Mouse (Mus musculus) liver, postnatal 0 days (tissue): Measurements from ENCODE around the gene Dclk1. TPM values are rescaled to one million over a fixed set of nuclear protein-coding genes. Genes with fewer than 3 reads are reported as not detected.

Experiments
- ATAC-seq: fragments of 200-750 bp; cut with Nextera tagmentation; 2 replicates; pipeline ENCODE4 v1.8.0; 2017; ENCODE audit warnings: mild to moderate bottlenecking, moderate library complexity
- DNase-seq: peaks from one replicate; pipeline ENCODE4 v3.0.0-alpha.2; 2016
- H3K27ac ChIP-seq: fragments of 300-500 bp; sonication (generic); 2 replicates; pipeline ENCODE4 v1.5.1; 2014; ENCODE audit warnings: antibody characterized with exemption, moderate library complexity, mild to moderate bottlenecking, low read depth
- H3K27me3 ChIP-seq: fragments of 300-500 bp; sonication (generic); 2 replicates; pipeline ENCODE4 v1.6.1; 2014; ENCODE audit warnings: low read length, control low read depth, mixed read lengths; ENCODE audit not compliant: insufficient read depth
- H3K36me3 ChIP-seq: fragments of 300-500 bp; sonication (generic); replicated peaks from 2 replicates; pipeline ENCODE4 v1.6.1; 2014; ENCODE audit warnings: mild to moderate bottlenecking, control low read depth, low read length, moderate library complexity, mixed read lengths; ENCODE audit not compliant: insufficient read depth
- H3K4me1 ChIP-seq: fragments of 300-500 bp; sonication (generic); 2 replicates; pipeline ENCODE4 v1.6.1; 2014; ENCODE audit warnings: antibody characterized with exemption, mild to moderate bottlenecking, control low read depth; ENCODE audit not compliant: insufficient read depth
- H3K4me2 ChIP-seq: fragments of 300-500 bp; sonication (generic); 2 replicates; pipeline ENCODE4 v1.6.1; 2014; ENCODE audit warnings: low read depth, mild to moderate bottlenecking, low read length, moderate library complexity, mixed read lengths
- H3K4me3 ChIP-seq: fragments of 300-500 bp; sonication (generic); 2 replicates; pipeline ENCODE4 v1.5.1; 2014; ENCODE audit warnings: low read depth, low read length
- H3K9ac ChIP-seq: fragments of 300-500 bp; sonication (generic); replicated peaks from 2 replicates; pipeline ENCODE4 v1.6.1; 2014; ENCODE audit warnings: mild to moderate bottlenecking, moderate library complexity
- H3K9me3 ChIP-seq: fragments of 300-500 bp; sonication (generic); 2 replicates; pipeline ENCODE4 v1.6.1; 2016; ENCODE audit warnings: mild to moderate bottlenecking, control low read depth, low read length, mixed read lengths
- CTCF ChIP-seq: sonication (generic); IDR thresholded peaks from 2 replicates; pipeline ENCODE4 v1.5.1; 2016; ENCODE audit warnings: antibody characterized with exemption, low read depth
- EP300 ChIP-seq: IDR thresholded peaks from 2 replicates; pipeline ENCODE4 v1.6.1; 2016; ENCODE audit warnings: antibody characterized with exemption, low read depth, mild to moderate bottlenecking
- WGBS: fragments of 180-500 bp; shearing (Covaris S2); extraction: QIAGEN DNeasy Blood & Tissue Kit; methylation state at CpG from one replicate; pipeline ENCODE4 v1.1.7; 2014; ENCODE audit not compliant: insufficient replicate concordance; 5-methylcytosine and 5-hydroxymethylcytosine counted together
- polyA plus RNA-seq: library from polyadenylated mRNA; unstranded; fragments of >200 nt; fragmentation: Nextera tagmentation; extraction: Ambion mirVana; gene quantifications from 2 replicates; pipeline ENCODE4 v1.2.1, GENCODE M21; 2015

Dclk1 gene
- polyA plus RNA-seq, 1 experiment from 2014 or later, result 0.11 TPM

DNA sequence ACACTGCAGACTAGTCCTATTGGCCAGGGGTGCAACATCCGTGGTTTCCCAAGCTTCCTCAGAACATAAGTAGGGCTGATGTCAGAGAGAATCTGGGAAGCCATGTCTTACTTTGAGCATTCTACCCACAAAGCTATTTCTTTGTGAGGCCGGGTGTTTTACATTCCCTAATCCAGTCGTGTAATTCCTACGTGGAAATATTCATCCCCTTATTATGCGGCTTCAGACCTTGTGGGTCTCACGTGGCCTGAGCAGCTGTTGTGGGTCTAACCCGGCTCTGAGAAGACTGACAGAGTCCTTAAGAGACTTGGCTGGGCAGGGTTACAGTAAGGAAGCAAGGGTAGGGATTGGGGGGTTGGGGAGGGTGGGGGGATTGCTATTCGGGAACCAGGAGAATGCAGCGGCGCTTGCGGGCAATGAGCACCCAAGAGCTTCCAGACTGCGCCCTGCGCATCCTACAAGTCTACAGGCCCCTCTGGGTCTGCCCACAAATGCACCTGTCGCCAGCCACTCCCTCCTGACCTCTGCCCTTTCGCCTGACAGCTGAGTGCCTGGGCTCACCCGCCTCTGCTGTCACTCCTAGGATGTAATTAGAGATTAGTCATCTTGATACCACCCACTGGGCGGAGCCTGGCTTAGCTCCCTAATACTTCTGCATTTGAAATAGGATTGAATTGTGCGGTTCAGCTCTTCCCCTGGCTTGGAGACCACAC is 15.5 kb upstream of the Dclk1 start:
- H3K9me3 ChIP-seq, result no peaks in the 10 kb centered on the region
- H3K4me3 ChIP-seq, result no peak overlapping the region
- TF ChIP-seq CTCF (no peak), EP300 (no peak)
- no peaks in the 10 kb centered on the region for H3K4me1 ChIP-seq
- no peaks in the 10 kb centered on the region for H3K36me3 ChIP-seq
- no peaks in the 10 kb centered on the region for H3K27me3 ChIP-seq
- DNase-seq (peak; percentile 19), ATAC-seq (no peak)
- 34% methylated on average over 18 of the region's 18 CpGs for WGBS
- H3K9ac ChIP-seq, result no peak overlapping the region
- H3K4me2 ChIP-seq, result no peak overlapping the region
- H3K27ac ChIP-seq, result no peak overlapping the region

DNA sequence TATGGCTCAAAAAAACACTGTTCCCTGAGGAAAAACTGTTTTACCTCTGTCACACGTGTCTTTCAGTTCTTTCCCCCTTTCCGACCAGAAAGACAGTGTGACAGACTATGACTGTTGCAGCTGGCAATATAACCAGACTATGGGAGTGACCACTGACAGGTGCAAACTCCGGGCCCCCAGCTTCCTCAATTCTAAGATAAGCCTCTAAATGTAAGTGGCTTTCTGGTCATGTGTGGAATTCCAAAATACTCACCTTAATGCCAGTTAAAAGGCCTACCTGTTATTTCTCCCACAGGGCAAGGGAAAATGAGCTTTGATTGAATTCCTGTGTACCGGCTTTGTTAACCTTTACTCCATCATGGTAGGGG is 15.0 kb upstream of the Dclk1 start:
- 16% methylated on average over 4 of the region's 4 CpGs for WGBS
- ATAC-seq, result no peak
- H3K4me2 ChIP-seq, result no peak overlapping the region

GRCm38 (mm10) chr3:55242422-55243055 is 375 bp downstream of the Dclk1 start:
- DNase-seq, result no peak
- Histone ChIP-seq H3K36me3 (no peaks in the 10 kb centered on the region), H3K27ac (no peak overlapping the region), H3K4me1 (no peaks in the 10 kb centered on the region), H3K9me3 (no peaks in the 10 kb centered on the region), H3K4me3 (no peak overlapping the region), H3K4me2 (peak overlapping the region; percentile 35; the same call in 1 of the 2 replicates), H3K9ac (no peak overlapping the region), H3K27me3 (peaks cover 22% of the 10 kb centered on the region)
- WGBS, result 1% methylated on average over 43 of the region's 45 CpGs
- no peak for ATAC-seq
- TF ChIP-seq EP300 (no peak), CTCF (no peak)

More for the DNA sequence above, 15.0 kb upstream of the Dclk1 start:
- no peaks in the 10 kb centered on the region for H3K36me3 ChIP-seq
- no peaks in the 10 kb centered on the region for H3K9me3 ChIP-seq
- H3K4me1 ChIP-seq, result no peaks in the 10 kb centered on the region
- H3K27ac ChIP-seq, result no peak overlapping the region
- no peak overlapping the region for H3K4me3 ChIP-seq
- H3K9ac ChIP-seq, result no peak overlapping the region
- no peak for DNase-seq
- TF ChIP-seq CTCF (no peak), EP300 (no peak)
- no peaks in the 10 kb centered on the region for H3K27me3 ChIP-seq

- Histone ChIP-seq H3K9me3 (no peaks in the 10 kb centered on the region), H3K4me2 (0 out of 2 replicates have a peak overlapping the region, but pooled peaks have one; percentile 35), H3K4me3 (no peak overlapping the region), H3K36me3 (no peaks in the 10 kb centered on the region), H3K9ac (no peak overlapping the region), H3K27ac (no peak overlapping the region), H3K27me3 (peaks cover 22% of the 10 kb centered on the region), H3K4me1 (no peaks in the 10 kb centered on the region)
- TF ChIP-seq EP300 (no peak), CTCF (no peak)
- ATAC-seq (no peak), DNase-seq (no peak)
- 7% methylated on average over 8 of the region's 8 CpGs for WGBS
Measured at GRCm38 (mm10) chr3:55243056-55243471, 900 bp downstream of the Dclk1 start.

DNA sequence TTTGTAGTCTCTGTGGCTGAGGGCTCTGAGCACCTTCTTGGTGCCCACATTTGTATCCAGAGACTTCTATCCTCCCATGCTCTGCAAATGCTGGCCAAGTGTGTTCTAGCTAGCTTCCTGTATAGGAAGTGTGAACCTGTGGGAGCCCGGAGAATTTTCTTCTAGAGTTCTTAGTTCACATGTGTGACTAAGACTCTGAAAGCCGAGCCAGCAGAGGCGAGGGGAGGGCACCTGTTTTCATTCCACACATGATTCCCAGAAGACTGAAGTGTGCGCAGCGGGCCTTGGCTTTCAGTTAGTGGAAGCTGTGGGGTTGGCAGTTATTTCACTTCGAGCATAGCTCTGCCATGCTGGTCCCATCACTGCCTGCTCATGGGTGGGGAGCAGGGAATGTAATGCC is 1.9 kb downstream of the Dclk1 start:
- no peaks in the 10 kb centered on the region for H3K36me3 ChIP-seq
- H3K9me3 ChIP-seq, result no peaks in the 10 kb centered on the region
- WGBS, result 73% methylated on average over 6 of the region's 6 CpGs
- TF ChIP-seq EP300 (no peak), CTCF (no peak)
- no peak overlapping the region for H3K9ac ChIP-seq
- DNase-seq, result no peak
- H3K27me3 ChIP-seq, result peaks cover 22% of the 10 kb centered on the region
- H3K4me3 ChIP-seq, result no peak overlapping the region
- H3K27ac ChIP-seq, result no peak overlapping the region
- ATAC-seq, result no peak
- no peaks in the 10 kb centered on the region for H3K4me1 ChIP-seq
- no peak overlapping the region for H3K4me2 ChIP-seq

DNA sequence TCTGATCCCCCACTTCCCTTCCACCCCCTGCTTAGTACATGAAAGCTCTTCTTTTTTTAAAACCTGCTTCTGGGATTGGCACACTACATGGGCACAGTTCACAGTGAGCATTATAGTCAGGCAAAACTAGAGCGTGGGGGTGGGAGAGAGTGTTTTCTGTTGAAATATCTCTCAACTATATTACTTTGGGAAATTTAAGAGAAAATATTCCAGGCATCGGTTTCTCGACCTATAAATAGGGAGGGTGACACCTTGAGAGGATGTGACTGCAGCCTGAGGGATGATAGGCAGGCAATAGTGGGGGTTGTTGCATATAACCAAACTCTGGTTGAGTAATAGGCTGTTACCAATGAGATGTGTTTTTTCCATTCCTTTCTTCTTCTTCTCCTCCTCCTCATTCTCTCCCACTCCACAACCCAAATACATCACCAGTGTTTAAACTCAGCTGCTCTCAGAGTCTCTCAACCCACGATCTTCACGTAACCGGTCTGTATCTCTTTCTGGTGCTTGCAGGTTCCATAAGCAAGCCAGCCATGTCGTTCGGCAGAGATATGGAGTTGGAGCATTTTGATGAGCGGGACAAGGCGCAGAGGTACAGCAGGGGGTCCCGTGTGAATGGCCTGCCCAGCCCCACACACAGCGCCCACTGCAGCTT is 4.6 kb downstream of the Dclk1 start:
- no peak for ATAC-seq

More for the DNA sequence above, 4.6 kb downstream of the Dclk1 start:
- no peak for DNase-seq
- TF ChIP-seq CTCF (no peak), EP300 (no peak)
- no peaks in the 10 kb centered on the region for H3K36me3 ChIP-seq
- no peak overlapping the region for H3K4me3 ChIP-seq
- H3K9ac ChIP-seq, result no peak overlapping the region
- 81% methylated on average over 12 of the region's 12 CpGs for WGBS
- H3K9me3 ChIP-seq, result no peaks in the 10 kb centered on the region
- H3K27me3 ChIP-seq, result peaks cover 19% of the 10 kb centered on the region
- no peak overlapping the region for H3K27ac ChIP-seq
- no peak overlapping the region for H3K4me2 ChIP-seq
- H3K4me1 ChIP-seq, result no peaks in the 10 kb centered on the region
